Mouse (Mus musculus) erythroblast, embryonic 14.5 days (primary cell): ENCODE results near the gene Bfsp2. TPM values are rescaled to one million over a fixed set of nuclear protein-coding genes. Genes with fewer than 3 reads are reported as not detected.

Source experiments
- H3K27me3 ChIP-seq: 2 replicates; pipeline ENCODE4 v1.6.1; 2012; ENCODE audit warnings: inconsistent platforms; ENCODE audit not compliant: control insufficient read depth
- H3K36me3 ChIP-seq: 2 replicates; pipeline ENCODE4 v1.6.1; 2012; ENCODE audit warnings: mild to moderate bottlenecking, inconsistent platforms; ENCODE audit not compliant: control insufficient read depth
- H3K4me1 ChIP-seq: 2 replicates; pipeline ENCODE4 v1.6.1; 2012; ENCODE audit warnings: inconsistent platforms; ENCODE audit not compliant: control insufficient read depth
- H3K4me3 ChIP-seq: replicated peaks from 2 replicates; pipeline ENCODE3; 2012; ENCODE audit warnings: moderate library complexity, mild to moderate bottlenecking, inconsistent platforms
- H3K9me3 ChIP-seq: 2 replicates; pipeline ENCODE4 v1.6.1; 2012; ENCODE audit warnings: low read length, inconsistent platforms, mixed read lengths; ENCODE audit not compliant: control insufficient read depth
- GATA1 ChIP-seq: IDR thresholded peaks from 2 replicates; pipeline ENCODE4 v1.6.1; 2012; ENCODE audit warnings: low read length, inconsistent platforms, mixed read lengths
- TAL1 ChIP-seq: IDR thresholded peaks from 3 replicates; pipeline ENCODE4 v1.6.1; 2012; ENCODE audit warnings: low read length, inconsistent platforms, mixed read lengths
- polyA plus RNA-seq: library from polyadenylated mRNA; stranded (reverse); fragments of >175 nt; gene quantifications from 2 replicates; pipeline ENCODE4 v1.2.3, GENCODE M21; 2012

Gene Bfsp2
- polyA plus RNA-seq, 1 experiment = 0.05 TPM

DNA sequence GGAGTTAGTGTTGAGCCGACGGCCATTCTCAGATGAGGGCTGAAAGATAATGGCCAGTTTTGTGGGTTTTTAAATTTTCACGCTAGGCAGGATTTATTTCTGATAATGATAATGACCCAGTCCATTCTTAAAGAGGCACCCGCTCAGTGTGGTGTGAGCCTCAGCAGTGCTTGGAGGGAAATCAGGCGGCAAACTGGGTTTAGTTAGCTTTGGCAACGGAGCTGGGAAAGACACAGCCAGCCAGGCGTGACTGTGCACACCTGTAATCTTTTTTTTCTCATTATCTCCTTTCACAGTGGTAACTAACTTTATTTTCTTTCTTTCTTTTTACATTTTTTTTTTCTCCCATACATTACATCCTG lies 36.4 kb downstream of the Bfsp2 start:
- Histone ChIP-seq H3K4me1 (no peaks in the 10 kb centered on the region), H3K27me3 (no peaks in the 10 kb centered on the region), H3K36me3 (no peaks in the 10 kb centered on the region), H3K4me3 (no peak overlapping the region), H3K9me3 (peaks cover 5% of the 10 kb centered on the region)
- TF ChIP-seq GATA1 (no peak), TAL1 (no peak)

DNA sequence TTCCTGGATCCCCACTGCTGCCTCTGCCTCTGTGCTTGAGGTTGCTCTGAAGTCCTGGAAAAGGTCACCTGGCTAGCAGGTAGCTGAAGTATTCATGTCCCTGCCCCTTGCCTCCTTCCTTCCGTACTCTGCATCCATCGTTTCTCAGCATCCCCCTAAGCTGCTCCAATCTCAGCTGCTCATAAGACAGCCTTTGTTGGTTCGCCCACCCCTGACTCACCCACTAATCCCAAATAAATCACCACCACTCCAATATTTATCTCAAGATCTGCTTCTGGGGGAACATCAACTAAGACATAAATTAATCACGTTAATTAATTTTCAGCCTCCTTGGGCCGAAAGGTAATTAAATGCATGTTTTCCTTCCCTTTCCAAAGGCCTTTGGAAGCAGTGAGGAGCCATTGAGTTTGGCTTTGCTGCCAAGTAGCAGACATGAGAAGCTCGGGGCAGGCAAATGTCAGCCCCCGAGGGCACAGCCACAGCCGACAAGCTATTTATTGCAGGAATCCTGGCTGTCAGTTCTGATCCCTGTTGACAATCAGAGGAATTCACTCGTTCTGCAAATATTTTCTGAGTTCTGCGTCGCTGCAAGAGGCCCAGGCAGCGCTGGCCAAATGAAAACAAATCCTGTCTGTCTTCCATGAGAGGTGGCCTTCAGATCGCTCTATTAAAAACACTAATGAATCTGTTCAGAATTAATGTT lies 36.9 kb downstream of the Bfsp2 start:
- Histone ChIP-seq H3K4me3 (no peak overlapping the region), H3K4me1 (no peaks in the 10 kb centered on the region), H3K27me3 (no peaks in the 10 kb centered on the region), H3K36me3 (no peaks in the 10 kb centered on the region), H3K9me3 (peaks cover 5% of the 10 kb centered on the region)
- TF ChIP-seq GATA1 = no peak
- no peak for TF ChIP-seq TAL1

DNA sequence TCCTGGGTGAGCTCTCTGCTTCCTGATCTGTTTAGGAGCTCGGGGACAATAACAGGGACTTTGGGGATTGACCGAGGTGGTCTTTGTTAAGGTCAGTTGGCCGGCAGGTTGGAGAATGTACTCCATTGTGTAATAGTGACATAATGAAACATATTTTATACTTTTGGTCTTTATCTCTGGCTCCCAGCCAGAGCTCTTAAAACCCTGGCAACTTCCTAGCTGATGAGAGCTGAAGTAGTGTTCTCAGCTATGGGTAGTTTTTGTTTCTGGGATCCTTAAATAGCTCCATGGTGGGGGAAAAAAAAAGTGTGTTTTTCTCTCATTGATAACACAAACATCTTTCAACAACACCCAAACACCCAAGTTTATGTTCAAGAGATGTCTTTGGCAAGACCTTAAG lies 39.6 kb downstream of the Bfsp2 start:
- Histone ChIP-seq H3K36me3 (no peaks in the 10 kb centered on the region), H3K4me1 (no peaks in the 10 kb centered on the region), H3K27me3 (no peaks in the 10 kb centered on the region), H3K4me3 (no peak overlapping the region), H3K9me3 (peaks cover 5% of the 10 kb centered on the region)
- TF ChIP-seq TAL1 = no peak
- TF ChIP-seq GATA1 = no peak

DNA sequence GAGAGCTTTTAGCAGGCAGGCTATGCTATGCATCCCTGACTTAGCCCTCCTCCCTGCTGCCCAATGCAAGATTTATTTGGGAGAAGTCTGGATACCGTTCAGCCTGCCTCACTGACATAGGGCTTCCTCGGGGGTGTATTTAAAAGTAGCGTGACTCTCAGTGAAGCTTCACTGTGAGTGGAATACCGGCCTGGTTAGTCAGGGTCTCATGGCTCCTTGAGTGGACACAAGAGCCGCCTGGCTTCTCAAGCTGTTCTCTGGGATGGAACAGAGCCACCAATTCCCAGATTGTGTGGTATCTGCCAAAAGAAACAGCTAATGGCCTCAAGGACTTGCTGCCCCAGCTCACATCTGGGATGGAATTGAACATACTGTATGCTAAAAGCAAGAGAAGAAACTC lies 43.1 kb downstream of the Bfsp2 start:
- H3K27me3 ChIP-seq = no peaks in the 10 kb centered on the region
- no peaks in the 10 kb centered on the region for H3K36me3 ChIP-seq
- TF ChIP-seq GATA1 = no peak
- TF ChIP-seq TAL1 = no peak
- no peaks in the 10 kb centered on the region for H3K9me3 ChIP-seq
- no peaks in the 10 kb centered on the region for H3K4me1 ChIP-seq
- H3K4me3 ChIP-seq = no peak overlapping the region

DNA sequence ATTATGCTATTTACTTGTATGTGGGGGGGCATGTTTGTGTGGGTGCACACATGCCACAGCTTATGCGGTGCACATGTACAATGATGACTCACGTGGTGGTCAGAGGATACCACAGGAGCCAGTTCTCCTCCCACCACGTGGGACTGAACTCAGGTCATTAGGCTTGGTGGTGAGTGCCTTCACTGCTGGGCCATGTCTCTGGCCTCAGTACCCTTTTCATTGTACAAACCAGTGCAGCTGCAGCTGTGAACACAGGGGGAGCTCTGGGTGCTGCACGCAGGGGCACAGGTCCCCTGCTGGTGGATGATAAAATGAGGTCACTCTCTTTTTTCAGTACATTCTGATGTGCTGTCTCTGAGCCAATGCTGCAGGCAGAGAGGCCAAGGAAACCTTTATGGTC lies 46.1 kb downstream of the Bfsp2 start:
- Histone ChIP-seq H3K9me3 (no peaks in the 10 kb centered on the region), H3K36me3 (no peaks in the 10 kb centered on the region), H3K27me3 (no peaks in the 10 kb centered on the region), H3K4me3 (no peak overlapping the region), H3K4me1 (no peaks in the 10 kb centered on the region)
- TF ChIP-seq TAL1 (no peak), GATA1 (no peak)

DNA sequence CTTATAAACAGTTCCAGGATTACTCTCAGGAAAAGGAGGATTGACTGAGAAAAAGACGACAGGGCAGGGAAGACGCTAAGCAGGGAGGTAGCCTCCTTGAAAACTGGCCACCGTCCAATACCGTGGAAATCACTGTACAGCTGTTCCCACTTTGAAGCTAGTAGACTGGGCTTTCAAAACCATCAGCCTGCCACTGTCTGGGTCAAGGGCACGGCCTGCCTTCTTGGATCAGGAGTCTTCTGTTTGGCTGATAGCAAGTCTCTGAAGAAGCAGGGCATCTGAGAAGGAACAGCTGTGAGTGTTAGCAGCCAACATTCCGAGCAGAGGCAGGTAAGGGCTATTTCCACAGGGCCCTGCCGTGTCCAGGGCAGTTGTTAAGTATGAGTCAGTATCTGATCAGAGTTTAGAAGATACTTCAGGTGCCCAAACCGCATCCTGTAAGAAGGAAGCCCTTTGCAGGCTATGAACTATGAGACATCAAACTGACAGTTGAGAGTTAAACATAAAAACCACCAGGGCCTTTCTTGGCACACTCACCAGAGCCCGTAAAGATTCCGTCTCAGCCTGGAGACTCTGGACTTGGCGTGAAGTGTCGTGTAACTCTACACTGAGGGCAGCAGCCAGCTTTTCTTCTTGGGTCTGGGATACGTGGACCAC lies 48.0 kb downstream of the Bfsp2 start:
- Histone ChIP-seq H3K27me3 (no peaks in the 10 kb centered on the region), H3K9me3 (no peaks in the 10 kb centered on the region), H3K4me3 (no peak overlapping the region), H3K36me3 (no peaks in the 10 kb centered on the region), H3K4me1 (no peaks in the 10 kb centered on the region)
- TF ChIP-seq TAL1 (no peak), GATA1 (no peak)

DNA sequence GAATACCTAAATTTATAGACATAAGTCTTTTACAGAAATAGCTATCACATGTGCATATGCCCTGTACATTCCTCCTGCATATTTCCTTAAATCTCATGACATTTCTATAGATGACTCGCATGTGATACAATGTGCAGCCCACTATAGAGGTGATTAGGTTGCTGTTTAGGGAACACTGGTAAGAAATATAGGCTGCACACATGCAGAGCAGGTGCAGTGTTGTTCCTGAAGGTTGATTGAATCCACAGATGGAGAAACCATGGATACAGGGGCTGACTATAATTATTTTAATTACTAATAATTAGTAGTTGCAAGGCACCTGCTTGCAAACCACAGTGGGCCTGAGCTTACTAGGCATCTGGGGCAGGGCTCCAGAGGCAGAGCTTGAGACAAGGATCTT lies 48.5 kb downstream of the Bfsp2 start:
- H3K36me3 ChIP-seq = no peaks in the 10 kb centered on the region
- H3K9me3 ChIP-seq = no peaks in the 10 kb centered on the region
- TF ChIP-seq GATA1 (no peak), TAL1 (no peak)
- no peaks in the 10 kb centered on the region for H3K4me1 ChIP-seq
- no peak overlapping the region for H3K4me3 ChIP-seq
- no peaks in the 10 kb centered on the region for H3K27me3 ChIP-seq

DNA sequence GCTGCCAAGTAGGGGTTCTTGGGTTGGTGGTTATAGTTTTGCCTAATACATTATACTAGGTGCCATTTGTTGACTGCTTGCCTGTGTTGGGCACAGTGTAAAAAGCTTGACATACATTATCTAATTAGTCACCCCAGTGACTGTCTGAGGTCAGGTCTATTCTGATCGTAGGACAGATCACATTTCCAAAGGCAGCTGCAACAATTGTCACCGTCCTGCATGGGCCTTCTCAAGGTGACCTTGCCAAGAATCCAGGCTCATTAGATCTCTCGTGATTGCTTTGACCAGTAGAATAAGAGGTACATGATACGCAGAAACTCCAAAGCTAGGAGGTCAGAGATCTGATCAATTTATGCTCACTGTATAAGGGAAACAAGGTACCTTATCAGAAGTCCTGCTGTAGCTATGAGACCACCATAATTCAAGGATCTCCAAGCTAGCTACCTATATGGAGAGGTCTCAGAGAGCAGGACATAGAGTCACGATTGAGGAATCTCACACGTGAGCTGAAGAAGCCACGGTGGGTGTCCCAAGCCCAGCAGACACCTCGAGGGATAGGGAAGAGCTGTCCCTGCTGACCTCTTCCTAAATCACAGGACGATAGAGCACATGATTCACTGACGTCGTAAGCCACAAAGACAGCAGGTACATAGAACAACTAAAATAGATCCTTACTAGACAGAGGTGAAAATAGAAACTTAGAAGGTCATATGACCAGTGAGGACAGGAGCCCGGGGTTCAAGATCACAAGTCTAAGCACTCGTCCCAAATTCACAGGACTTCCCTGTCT lies 49.6 kb downstream of the Bfsp2 start:
- no peaks in the 10 kb centered on the region for H3K27me3 ChIP-seq
- no peak for TF ChIP-seq GATA1
- no peak for TF ChIP-seq TAL1
- H3K4me3 ChIP-seq = no peak overlapping the region
- H3K9me3 ChIP-seq = no peaks in the 10 kb centered on the region
- no peaks in the 10 kb centered on the region for H3K36me3 ChIP-seq
- H3K4me1 ChIP-seq = no peaks in the 10 kb centered on the region

DNA sequence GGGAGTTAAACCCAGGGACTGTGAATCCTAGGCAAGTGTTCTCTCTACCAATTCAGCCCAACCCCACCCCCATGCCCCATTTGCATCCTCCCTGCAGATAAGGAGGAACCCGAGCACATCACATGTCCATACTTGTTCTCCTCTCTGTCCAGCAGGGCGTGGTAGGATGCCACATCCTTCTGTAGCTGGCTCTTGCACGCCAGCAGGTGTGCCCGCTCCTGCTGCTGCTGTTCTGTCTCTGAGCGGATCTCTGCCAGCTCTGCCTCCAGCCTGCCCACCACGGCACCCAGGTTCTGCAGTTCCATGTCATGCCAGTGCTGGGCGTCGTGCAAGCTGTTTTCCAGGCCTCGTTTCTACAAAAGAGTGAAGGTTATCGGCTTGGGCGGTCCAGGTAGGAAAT lies 53.8 kb downstream of the Bfsp2 start:
- TF ChIP-seq TAL1 (no peak), GATA1 (no peak)
- Histone ChIP-seq H3K4me3 (no peak overlapping the region), H3K4me1 (no peaks in the 10 kb centered on the region)

More for the DNA sequence above, 53.8 kb downstream of the Bfsp2 start:
- Histone ChIP-seq H3K9me3 (no peaks in the 10 kb centered on the region), H3K27me3 (no peaks in the 10 kb centered on the region), H3K36me3 (no peaks in the 10 kb centered on the region)
